Mouse (Mus musculus) limb, embryonic 13.5 days (tissue): ENCODE data around the gene Arap2. TPM values are rescaled to one million over a fixed set of nuclear protein-coding genes. Genes with fewer than 3 reads are reported as not detected.

Experiments
- ATAC-seq: fragments of 200-750 bp; cut with Nextera tagmentation; 2 replicates; pipeline ENCODE4 v1.8.0; 2017; ENCODE audit warnings: low read depth, moderate number of reproducible peaks, moderate TSS enrichment; ENCODE audit not compliant: low FRiP score
- H3K27ac ChIP-seq: fragments of 300-500 bp; sonication (generic); 2 replicates; pipeline ENCODE4 v1.5.1; 2015; ENCODE audit warnings: inconsistent platforms, mild to moderate bottlenecking, moderate library complexity
- H3K27me3 ChIP-seq: fragments of 300-500 bp; sonication (generic); 2 replicates; pipeline ENCODE4 v1.6.1; 2015; ENCODE audit warnings: mild to moderate bottlenecking, inconsistent platforms
- H3K36me3 ChIP-seq: fragments of 300-500 bp; sonication (generic); 2 replicates; pipeline ENCODE4 v1.6.1; 2015; ENCODE audit warnings: inconsistent platforms, mild to moderate bottlenecking, moderate library complexity
- H3K4me1 ChIP-seq: fragments of 300-500 bp; sonication (generic); 2 replicates; pipeline ENCODE4 v1.6.1; 2015; ENCODE audit warnings: inconsistent platforms
- H3K4me2 ChIP-seq: fragments of 300-500 bp; sonication (generic); replicated peaks from 2 replicates; pipeline ENCODE4 v1.6.1; 2015; ENCODE audit warnings: inconsistent platforms, mild to moderate bottlenecking, moderate library complexity
- H3K4me3 ChIP-seq: fragments of 300-500 bp; sonication (generic); 2 replicates; pipeline ENCODE4 v1.5.1; 2015; ENCODE audit warnings: moderate library complexity, mild to moderate bottlenecking, inconsistent platforms
- H3K9ac ChIP-seq: fragments of 300-500 bp; sonication (generic); 2 replicates; pipeline ENCODE4 v1.6.1; 2015; ENCODE audit warnings: mild to moderate bottlenecking, inconsistent platforms
- H3K9me3 ChIP-seq: fragments of 300-500 bp; sonication (generic); 2 replicates; pipeline ENCODE4 v1.6.1; 2016; ENCODE audit warnings: inconsistent platforms
- WGBS: fragments of 180-500 bp; shearing (Covaris S2); methylation state at CpG from one replicate; pipeline ENCODE4 v1.1.7; 2015; 5-methylcytosine and 5-hydroxymethylcytosine counted together
- polyA plus RNA-seq: library from polyadenylated mRNA; unstranded; fragments of >200 nt; fragmentation: Nextera tagmentation; extraction: Ambion mirVana; gene quantifications from 2 replicates; pipeline ENCODE4 v1.2.1, GENCODE M21; 2015

The Arap2 gene
- polyA plus RNA-seq, 1 experiment from 2014 or later: 2.2 TPM

DNA sequence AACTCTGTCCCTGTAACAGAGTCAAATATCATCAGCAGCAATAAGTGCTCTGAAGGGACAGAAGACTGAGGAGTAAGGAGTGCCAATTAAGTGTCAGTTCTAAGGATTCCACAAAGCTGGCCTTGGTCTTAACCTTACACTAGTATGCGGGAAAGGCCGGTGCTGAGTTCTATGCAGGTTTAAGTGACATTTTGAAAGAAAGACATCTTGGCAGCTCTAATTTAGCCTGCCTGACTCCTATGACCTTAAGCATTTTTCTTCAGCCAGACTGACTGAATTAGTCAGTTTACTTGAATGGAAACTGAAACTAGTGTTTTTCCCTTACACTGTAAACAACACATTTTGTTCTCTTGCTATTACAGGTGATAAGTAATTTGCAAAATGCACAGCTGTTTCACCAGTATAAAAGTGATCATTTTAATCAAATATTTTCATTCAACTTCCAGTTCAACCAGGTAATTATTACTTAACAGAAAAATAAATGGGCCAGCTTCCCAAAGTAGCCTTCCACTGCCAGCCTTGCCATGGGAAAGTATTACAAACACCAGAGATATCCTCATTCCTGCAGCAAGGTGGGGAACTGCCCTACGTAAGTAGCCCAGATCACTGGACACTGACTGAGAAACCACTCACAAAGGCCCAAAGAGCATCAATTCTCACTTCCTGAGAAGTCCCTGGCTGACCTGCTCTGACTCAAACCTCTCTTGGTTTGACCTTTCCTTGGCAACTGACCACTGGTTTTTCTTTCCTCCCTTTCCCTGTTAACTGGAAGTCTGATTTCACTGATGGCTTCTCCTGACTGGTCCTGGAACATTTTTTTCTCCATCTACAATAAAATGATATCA, 42.5 kb downstream of the Arap2 start:
- Histone ChIP-seq H3K4me1 (no peaks in the 10 kb centered on the region), H3K9me3 (no peaks in the 10 kb centered on the region), H3K9ac (no peak overlapping the region), H3K36me3 (no peaks in the 10 kb centered on the region), H3K4me2 (no peak overlapping the region), H3K27me3 (no peaks in the 10 kb centered on the region), H3K27ac (no peak overlapping the region), H3K4me3 (no peak overlapping the region)
- WGBS: 84% methylated on average over 3 of the region's 3 CpGs
- no peak for ATAC-seq

DNA sequence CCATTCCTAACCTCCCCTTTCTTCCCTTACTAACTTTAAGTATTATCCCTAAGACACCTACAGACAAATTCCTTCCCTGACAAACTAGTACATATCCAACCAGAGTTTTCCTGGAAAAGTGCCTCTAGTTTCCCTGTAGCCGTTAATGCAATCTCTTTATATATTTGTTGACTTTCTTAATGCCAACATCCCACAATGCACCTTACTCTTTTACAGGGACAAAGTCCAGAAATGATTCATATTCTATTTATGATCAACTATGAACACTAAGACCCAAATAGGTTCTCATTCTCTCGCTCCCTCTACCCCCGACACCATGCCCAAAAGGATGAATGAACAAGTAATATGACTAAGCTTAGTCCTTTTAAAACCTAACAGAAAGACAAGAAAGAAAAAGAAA, 49.5 kb downstream of the Arap2 start:
- Histone ChIP-seq H3K27ac (no peak overlapping the region), H3K36me3 (no peaks in the 10 kb centered on the region), H3K9me3 (no peaks in the 10 kb centered on the region), H3K9ac (no peak overlapping the region), H3K27me3 (no peaks in the 10 kb centered on the region), H3K4me3 (no peak overlapping the region), H3K4me1 (no peaks in the 10 kb centered on the region), H3K4me2 (no peak overlapping the region)
- no peak for ATAC-seq
- 89% methylated on average over 3 of the region's 3 CpGs for WGBS

DNA sequence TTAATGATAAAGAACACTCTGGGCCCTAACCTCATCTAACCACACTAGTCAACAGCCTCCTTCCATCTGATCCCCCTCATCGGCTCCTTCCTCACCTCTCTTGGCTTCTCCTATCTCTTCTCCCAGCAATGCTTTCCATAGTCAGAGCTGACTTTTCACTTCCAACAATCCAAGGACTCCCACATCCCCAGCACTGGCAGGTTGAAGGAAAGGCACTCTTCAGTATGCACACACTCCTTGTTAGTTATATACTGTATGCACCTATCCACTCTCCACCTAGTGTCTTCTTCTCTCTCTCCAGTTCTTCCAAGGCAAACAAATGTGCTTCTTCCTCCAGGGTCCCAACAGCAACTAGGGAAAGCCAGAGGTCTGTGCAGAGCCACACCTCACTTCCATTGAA, 50.0 kb downstream of the Arap2 start:
- Histone ChIP-seq H3K9ac (no peak overlapping the region), H3K36me3 (no peaks in the 10 kb centered on the region), H3K4me1 (no peaks in the 10 kb centered on the region), H3K27me3 (no peaks in the 10 kb centered on the region), H3K9me3 (no peaks in the 10 kb centered on the region), H3K4me2 (no peak overlapping the region), H3K27ac (no peak overlapping the region), H3K4me3 (no peak overlapping the region)
- ATAC-seq: no peak
- 86% methylated on average over 1 of the region's 1 CpGs for WGBS

DNA sequence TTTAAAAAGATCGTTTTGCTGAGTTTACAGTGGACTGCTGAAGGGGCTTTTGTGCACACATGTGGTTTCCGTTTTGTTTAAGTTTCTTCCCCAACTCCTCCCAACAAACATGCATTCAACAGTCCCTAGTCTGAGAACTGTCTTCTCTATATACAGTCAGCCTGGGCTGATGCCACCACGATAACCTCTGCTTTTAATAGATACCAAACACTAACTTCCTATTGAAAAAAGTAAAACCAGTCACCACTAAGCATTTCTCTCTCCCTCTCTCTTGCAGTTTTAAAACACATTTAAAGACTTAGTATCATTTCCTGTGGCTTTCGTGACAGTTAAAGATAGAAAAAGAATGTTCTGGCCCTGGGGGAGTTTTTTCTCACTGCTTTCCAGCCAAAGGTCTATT, 50.5 kb downstream of the Arap2 start:
- no peak for ATAC-seq
- Histone ChIP-seq H3K27me3 (no peaks in the 10 kb centered on the region), H3K4me2 (no peak overlapping the region), H3K4me3 (no peak overlapping the region), H3K9ac (no peak overlapping the region), H3K27ac (no peak overlapping the region), H3K9me3 (no peaks in the 10 kb centered on the region), H3K36me3 (no peaks in the 10 kb centered on the region), H3K4me1 (no peaks in the 10 kb centered on the region)
- 47% methylated on average over 4 of the region's 4 CpGs for WGBS

DNA sequence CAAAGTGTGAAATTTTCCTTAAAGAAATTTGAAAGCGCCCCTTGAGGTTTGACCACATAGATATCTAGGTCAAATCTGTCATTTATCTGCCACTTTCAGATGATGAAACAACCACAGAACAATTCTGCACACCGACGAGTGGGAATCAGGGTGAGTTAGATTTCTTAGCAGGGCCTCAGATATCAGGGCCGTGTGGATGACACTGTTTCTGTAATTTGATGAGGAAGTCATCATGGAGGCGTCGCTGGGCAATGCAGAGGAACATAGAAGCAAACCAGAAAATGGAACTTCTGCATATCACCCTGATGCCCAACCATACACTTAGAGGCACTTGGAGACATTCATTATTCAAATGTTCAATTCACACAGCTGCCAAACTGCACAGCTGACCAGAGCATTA, 55.0 kb downstream of the Arap2 start:
- Histone ChIP-seq H3K9me3 (no peaks in the 10 kb centered on the region), H3K27me3 (no peaks in the 10 kb centered on the region), H3K4me3 (no peak overlapping the region), H3K36me3 (no peaks in the 10 kb centered on the region), H3K4me1 (no peaks in the 10 kb centered on the region), H3K4me2 (no peak overlapping the region), H3K27ac (no peak overlapping the region), H3K9ac (no peak overlapping the region)
- ATAC-seq: no peak
- WGBS: 85% methylated on average over 6 of the region's 6 CpGs

DNA sequence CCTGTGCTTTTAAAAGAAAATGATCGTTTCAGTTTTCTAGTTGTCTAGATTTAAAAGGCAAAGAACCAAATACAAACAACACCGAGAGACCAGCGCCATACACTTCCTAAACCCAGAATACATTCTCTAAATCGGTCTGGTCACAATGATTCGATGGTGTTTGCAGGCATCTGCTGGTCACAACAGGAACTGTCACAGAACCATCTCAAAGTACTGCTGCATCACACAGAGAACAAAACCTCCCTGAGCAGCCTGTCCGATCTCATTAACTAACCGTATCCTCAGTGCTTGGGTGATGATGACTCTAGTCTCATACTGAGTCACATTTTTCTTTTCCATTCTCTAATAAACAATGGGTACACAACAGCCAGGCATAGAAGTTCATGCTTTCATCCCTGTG, 59.1 kb downstream of the Arap2 start:
- Histone ChIP-seq H3K27ac (no peak overlapping the region), H3K4me2 (no peak overlapping the region), H3K36me3 (no peaks in the 10 kb centered on the region), H3K4me3 (no peak overlapping the region), H3K9me3 (no peaks in the 10 kb centered on the region), H3K27me3 (no peaks in the 10 kb centered on the region), H3K9ac (no peak overlapping the region), H3K4me1 (no peaks in the 10 kb centered on the region)
- WGBS: 67% methylated on average over 7 of the region's 7 CpGs
- ATAC-seq: no peak

DNA sequence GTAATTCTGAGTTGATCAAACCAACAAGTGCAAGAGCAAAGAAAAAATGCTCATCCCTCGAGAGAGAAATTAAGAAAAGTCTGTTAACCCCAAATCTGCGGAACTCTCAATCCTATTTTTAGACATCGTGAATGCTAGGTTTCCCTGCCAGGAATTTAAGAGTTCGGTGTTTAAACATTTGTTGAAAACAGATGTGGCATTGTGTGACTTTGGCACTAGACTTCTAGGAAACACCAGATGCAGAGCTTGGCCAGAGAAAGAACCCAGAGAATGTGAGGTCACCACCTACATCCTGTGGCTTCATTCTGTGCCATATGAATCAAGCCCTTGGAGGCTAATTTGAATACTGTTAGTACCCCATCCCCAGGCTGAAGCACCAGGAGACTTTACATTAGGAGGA, 76.0 kb downstream of the Arap2 start:
- Histone ChIP-seq H3K9me3 (no peaks in the 10 kb centered on the region), H3K27me3 (no peaks in the 10 kb centered on the region), H3K4me2 (no peak overlapping the region), H3K4me1 (peaks cover 11% of the 10 kb centered on the region), H3K27ac (0 out of 2 replicates have a peak overlapping the region, but pooled peaks have one; percentile 6), H3K9ac (no peak overlapping the region), H3K4me3 (no peak overlapping the region), H3K36me3 (no peaks in the 10 kb centered on the region)
- WGBS: 20% methylated on average over 4 of the region's 4 CpGs
- ATAC-seq: peak; percentile 54; the same call in 1 of the 2 replicates

DNA sequence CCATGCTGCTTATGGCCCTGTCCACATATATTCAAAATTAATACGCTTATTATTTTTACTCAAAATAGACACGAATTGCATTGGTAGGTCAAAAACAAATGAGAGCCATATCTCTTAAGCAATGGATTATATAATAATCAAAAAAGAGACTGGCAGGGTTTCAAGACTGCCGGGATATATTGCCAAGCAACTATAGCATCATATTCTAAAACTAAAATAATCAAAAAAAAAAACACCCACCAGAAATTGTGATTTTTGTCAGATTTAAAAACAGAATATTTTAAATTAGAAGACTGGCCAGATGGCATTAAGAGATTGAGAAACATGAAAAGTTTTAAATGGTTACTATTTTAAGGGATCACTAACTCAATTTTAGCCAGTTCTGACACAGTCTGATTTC, 82.2 kb downstream of the Arap2 start:
- H3K4me1 ChIP-seq: no peaks in the 10 kb centered on the region
- 81% methylated on average over 3 of the region's 3 CpGs for WGBS
- H3K27me3 ChIP-seq: no peaks in the 10 kb centered on the region
- H3K27ac ChIP-seq: no peak overlapping the region
- no peak overlapping the region for H3K9ac ChIP-seq
- no peaks in the 10 kb centered on the region for H3K36me3 ChIP-seq
- H3K4me2 ChIP-seq: no peak overlapping the region
- ATAC-seq: no peak
- no peak overlapping the region for H3K4me3 ChIP-seq
- H3K9me3 ChIP-seq: no peaks in the 10 kb centered on the region

DNA sequence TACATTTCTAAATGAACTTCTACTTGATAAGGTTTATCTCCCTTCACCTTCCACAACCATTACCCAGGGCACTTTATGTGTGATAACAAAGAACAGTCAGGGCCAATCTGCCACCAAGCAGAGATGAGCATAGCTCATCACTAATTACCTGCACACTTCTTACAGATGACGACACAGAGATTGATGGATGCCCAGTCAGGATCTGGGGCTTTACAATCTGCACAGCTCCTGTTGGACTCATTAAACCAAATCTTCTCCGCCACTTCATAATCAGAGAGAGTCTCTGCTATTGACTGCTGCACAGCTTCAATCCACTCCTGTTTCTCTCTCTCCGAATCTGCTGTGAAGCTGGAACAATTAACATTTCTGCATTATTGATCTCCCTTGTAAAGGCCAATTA, 82.8 kb downstream of the Arap2 start:
- WGBS: 70% methylated on average over 3 of the region's 3 CpGs
- no peak overlapping the region for H3K9ac ChIP-seq
- H3K27me3 ChIP-seq: no peaks in the 10 kb centered on the region
- no peak overlapping the region for H3K4me2 ChIP-seq
- no peaks in the 10 kb centered on the region for H3K36me3 ChIP-seq
- no peak for ATAC-seq
- H3K4me1 ChIP-seq: no peaks in the 10 kb centered on the region
- no peak overlapping the region for H3K4me3 ChIP-seq
- no peaks in the 10 kb centered on the region for H3K9me3 ChIP-seq
- H3K27ac ChIP-seq: no peak overlapping the region

DNA sequence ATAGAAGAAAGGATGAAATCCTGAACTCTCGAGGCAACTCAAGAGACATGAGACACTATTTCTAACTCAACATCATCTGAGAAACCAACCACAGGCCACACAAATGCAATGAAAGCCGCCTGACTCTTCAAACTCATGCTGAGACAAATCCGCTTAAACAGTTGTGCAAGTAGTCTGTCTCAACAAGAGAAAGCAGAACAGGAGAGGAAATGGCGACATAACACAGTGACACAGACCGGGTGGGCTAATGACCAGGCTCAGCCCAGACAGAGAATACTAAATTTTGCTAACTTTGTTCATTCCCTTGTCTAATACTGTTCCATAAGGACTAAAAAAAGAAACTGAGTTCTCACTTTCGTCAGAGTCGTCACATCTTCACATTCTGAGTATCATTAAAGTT, 88.6 kb downstream of the Arap2 start:
- Histone ChIP-seq H3K9me3 (no peaks in the 10 kb centered on the region), H3K4me1 (no peaks in the 10 kb centered on the region), H3K27ac (no peak overlapping the region), H3K4me3 (no peak overlapping the region), H3K9ac (no peak overlapping the region), H3K4me2 (no peak overlapping the region), H3K36me3 (no peaks in the 10 kb centered on the region), H3K27me3 (no peaks in the 10 kb centered on the region)
- 83% methylated on average over 7 of the region's 7 CpGs for WGBS
- ATAC-seq: no peak

DNA sequence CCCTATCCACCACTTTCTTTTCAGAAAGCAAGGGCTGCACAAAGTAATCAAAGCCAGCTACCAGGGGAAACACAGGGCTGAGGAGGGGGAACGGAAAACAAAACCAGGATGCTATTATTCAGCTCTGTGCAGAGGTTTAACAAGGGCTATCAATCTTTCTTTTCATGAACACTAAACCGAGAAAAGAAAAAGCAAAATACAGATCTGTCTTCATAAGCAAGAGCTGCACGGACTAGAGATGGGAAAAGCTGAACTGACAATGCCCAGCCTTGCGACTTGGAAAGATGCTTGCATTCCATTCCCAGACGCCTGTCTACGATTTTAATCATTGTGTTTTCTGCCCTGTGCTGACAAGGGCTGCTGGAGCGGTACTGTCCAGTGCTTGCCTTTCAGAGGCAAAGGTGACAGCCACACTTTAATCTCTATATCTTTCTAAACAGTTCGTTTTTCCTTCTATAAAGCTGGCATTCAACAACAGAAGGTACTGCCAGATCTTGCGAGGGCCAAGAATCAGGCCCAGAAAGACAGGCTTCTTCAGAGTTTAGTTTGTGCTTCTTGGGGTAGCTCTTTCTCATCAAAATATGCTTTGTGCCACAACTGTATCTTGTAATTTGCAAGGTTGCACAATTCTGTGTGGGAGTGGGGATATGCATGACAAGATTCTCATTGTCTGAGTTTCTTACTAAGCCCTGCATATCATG, 93.1 kb downstream of the Arap2 start:
- H3K27ac ChIP-seq: no peak overlapping the region
- H3K4me3 ChIP-seq: no peak overlapping the region
- WGBS: 34% methylated on average over 9 of the region's 9 CpGs
- H3K27me3 ChIP-seq: no peaks in the 10 kb centered on the region
- no peak overlapping the region for H3K9ac ChIP-seq
- no peaks in the 10 kb centered on the region for H3K9me3 ChIP-seq
- no peak for ATAC-seq
- H3K4me1 ChIP-seq: no peaks in the 10 kb centered on the region
- no peaks in the 10 kb centered on the region for H3K36me3 ChIP-seq
- H3K4me2 ChIP-seq: no peak overlapping the region

DNA sequence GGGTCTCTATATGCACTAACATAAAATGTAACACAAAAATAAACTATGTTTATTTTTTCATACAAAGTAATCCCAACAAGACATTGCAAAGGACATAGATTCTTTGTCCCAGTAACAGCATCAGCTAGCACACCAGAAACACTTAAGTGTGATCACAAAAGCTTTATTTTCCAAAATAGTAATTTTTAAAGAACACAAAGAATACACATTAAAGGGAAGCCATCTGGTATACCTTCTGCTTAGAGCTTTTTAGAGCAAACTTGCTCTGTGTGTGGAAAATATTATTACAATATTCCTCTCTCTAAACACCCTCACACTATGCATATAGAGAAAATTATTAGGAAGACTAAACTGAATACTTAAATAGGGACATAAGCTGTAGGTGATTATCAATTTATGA, 100.6 kb downstream of the Arap2 start:
- Histone ChIP-seq H3K27ac (no peak overlapping the region), H3K4me2 (no peak overlapping the region), H3K4me1 (no peaks in the 10 kb centered on the region), H3K4me3 (no peak overlapping the region), H3K36me3 (no peaks in the 10 kb centered on the region), H3K27me3 (no peaks in the 10 kb centered on the region), H3K9me3 (no peaks in the 10 kb centered on the region), H3K9ac (no peak overlapping the region)
- ATAC-seq: no peak

DNA sequence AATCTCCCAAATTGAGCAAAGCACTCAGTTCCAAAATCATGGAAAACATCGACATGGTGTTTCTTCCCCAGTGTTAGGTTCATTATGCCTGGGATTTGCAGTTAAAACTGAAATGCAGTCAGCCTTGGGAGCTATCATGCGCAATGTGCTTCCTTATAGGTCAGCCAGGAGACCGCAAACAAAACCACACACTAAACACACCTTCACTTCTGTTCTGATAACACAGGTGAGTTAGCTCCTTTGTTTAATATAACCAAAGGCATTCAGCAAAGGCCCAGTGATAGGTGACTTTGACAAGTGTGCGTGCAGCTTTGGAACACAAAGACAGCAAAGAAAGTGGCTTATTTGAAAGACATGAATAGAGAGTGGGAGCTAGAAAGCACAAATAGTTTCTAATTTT, 101.1 kb downstream of the Arap2 start:
- no peak overlapping the region for H3K4me2 ChIP-seq
- no peak overlapping the region for H3K4me3 ChIP-seq
- no peaks in the 10 kb centered on the region for H3K27me3 ChIP-seq
- H3K27ac ChIP-seq: no peak overlapping the region
- no peak overlapping the region for H3K9ac ChIP-seq
- ATAC-seq: no peak
- H3K9me3 ChIP-seq: no peaks in the 10 kb centered on the region
- WGBS: 91% methylated on average over 4 of the region's 4 CpGs
- no peaks in the 10 kb centered on the region for H3K4me1 ChIP-seq
- H3K36me3 ChIP-seq: no peaks in the 10 kb centered on the region
